Mouse (Mus musculus) lung, postnatal 0 days (tissue): Measurements from ENCODE around the gene Phf2. TPM values are rescaled to one million over a fixed set of nuclear protein-coding genes. Genes with fewer than 3 reads are reported as not detected.

Experiments used
- ATAC-seq: fragments of 200-750 bp; cut with Nextera tagmentation; 2 replicates; pipeline ENCODE4 v1.8.0; 2017; ENCODE audit warnings: moderate library complexity
- DNase-seq: peaks from one replicate; pipeline ENCODE4 v3.0.0-alpha.2; 2016; ENCODE audit warnings: low spot score
- H3K27ac ChIP-seq: fragments of 300-500 bp; sonication (generic); 2 replicates; pipeline ENCODE4 v1.5.1; 2014; ENCODE audit warnings: antibody characterized with exemption, mild to moderate bottlenecking, low read length, mixed read lengths
- H3K27me3 ChIP-seq: fragments of 300-500 bp; sonication (generic); replicated peaks from 2 replicates; pipeline ENCODE4 v1.6.1; 2014; ENCODE audit warnings: low read length, mixed read lengths; ENCODE audit not compliant: insufficient read depth
- H3K36me3 ChIP-seq: fragments of 300-500 bp; sonication (generic); 2 replicates; pipeline ENCODE4 v1.6.1; 2014; ENCODE audit warnings: low read length, mixed read lengths; ENCODE audit not compliant: insufficient read depth
- H3K4me1 ChIP-seq: fragments of 300-500 bp; sonication (generic); 2 replicates; pipeline ENCODE4 v1.6.1; 2014; ENCODE audit warnings: antibody characterized with exemption, low read depth, low read length, mixed read lengths; ENCODE audit not compliant: insufficient read depth
- H3K4me2 ChIP-seq: fragments of 300-500 bp; sonication (generic); replicated peaks from 2 replicates; pipeline ENCODE4 v1.6.1; 2014; ENCODE audit warnings: low read depth, mild to moderate bottlenecking, low read length, moderate library complexity, mixed read lengths
- H3K4me3 ChIP-seq: fragments of 300-500 bp; sonication (generic); 2 replicates; pipeline ENCODE4 v1.5.1; 2014; ENCODE audit warnings: low read depth, low read length
- H3K9ac ChIP-seq: fragments of 300-500 bp; sonication (generic); replicated peaks from 2 replicates; pipeline ENCODE4 v1.6.1; 2014; ENCODE audit warnings: low read depth, mild to moderate bottlenecking
- H3K9me3 ChIP-seq: fragments of 300-500 bp; sonication (generic); 2 replicates; pipeline ENCODE4 v1.6.1; 2016; ENCODE audit warnings: low read length, mixed read lengths
- CTCF ChIP-seq: IDR thresholded peaks from 2 replicates; pipeline ENCODE4 v1.5.1; 2016; ENCODE audit warnings: antibody characterized with exemption, mild to moderate bottlenecking
- EP300 ChIP-seq: IDR thresholded peaks from 2 replicates; pipeline ENCODE4 v1.6.1; 2016; ENCODE audit warnings: antibody characterized with exemption, mild to moderate bottlenecking, control low read depth
- WGBS: fragments of 180-500 bp; shearing (Covaris S2); extraction: QIAGEN DNeasy Blood & Tissue Kit; methylation state at CpG from one replicate; pipeline ENCODE4 v1.1.7; 2014; 5-methylcytosine and 5-hydroxymethylcytosine counted together
- polyA plus RNA-seq: library from polyadenylated mRNA; unstranded; fragments of >200 nt; fragmentation: Nextera tagmentation; extraction: Ambion mirVana; gene quantifications from 2 replicates; pipeline ENCODE4 v1.2.1, GENCODE M21; 2015

Gene Phf2
- polyA plus RNA-seq, 1 experiment from 2014 or later = 5.5 TPM

- H3K27ac ChIP-seq = peak overlapping the region; percentile 97; the same call in 1 of the 2 replicates
- peaks cover 23% of the 10 kb centered on the region; the same call in 1 of the 2 replicates for H3K4me1 ChIP-seq
These were observed 1.1 kb upstream of the Phf2 start for GRCm38 (mm10) chr13:48871887-48872606.

GRCm38 (mm10) chr13:48869950-48870770, 759 bp downstream of the Phf2 start:
- peak overlapping the region; percentile 99 for H3K9ac ChIP-seq
- H3K9me3 ChIP-seq = no peaks in the 10 kb centered on the region
- DNase-seq (peak; percentile 64), ATAC-seq (peak; percentile 46)
- H3K36me3 ChIP-seq = no peaks in the 10 kb centered on the region
- H3K27ac ChIP-seq = peak overlapping the region; percentile 97
- peak overlapping the region; percentile 88 for H3K4me3 ChIP-seq
- under 1% methylated on average over 62 of the region's 102 CpGs for WGBS
- H3K4me1 ChIP-seq = peaks cover 23% of the 10 kb centered on the region; the same call in 1 of the 2 replicates
- no peaks in the 10 kb centered on the region for H3K27me3 ChIP-seq
- peak overlapping the region; percentile 88 for H3K4me2 ChIP-seq
- TF ChIP-seq EP300 = no peak
- no peak for TF ChIP-seq CTCF

More at GRCm38 (mm10) chr13:48871887-48872606, 1.1 kb upstream of the Phf2 start:
- DNase-seq = no peak
- TF ChIP-seq EP300 = no peak
- no peak for TF ChIP-seq CTCF
- ATAC-seq = no peak
- H3K9me3 ChIP-seq = no peaks in the 10 kb centered on the region
- H3K9ac ChIP-seq = peak overlapping the region; percentile 99
- 59% methylated on average over 6 of the region's 7 CpGs for WGBS
- H3K4me3 ChIP-seq = peak overlapping the region; percentile 88
- no peaks in the 10 kb centered on the region for H3K36me3 ChIP-seq
- H3K4me2 ChIP-seq = peak overlapping the region; percentile 88
- H3K27me3 ChIP-seq = no peaks in the 10 kb centered on the region

- peaks cover 23% of the 10 kb centered on the region; the same call in 1 of the 2 replicates for H3K4me1 ChIP-seq
- ATAC-seq (peak; percentile 63), DNase-seq (peak; percentile 81)
- peak overlapping the region; percentile 97 for H3K27ac ChIP-seq
- peak overlapping the region; percentile 99 for H3K9ac ChIP-seq
- H3K36me3 ChIP-seq = no peaks in the 10 kb centered on the region
- H3K4me2 ChIP-seq = peak overlapping the region; percentile 88
- no peaks in the 10 kb centered on the region for H3K27me3 ChIP-seq
- WGBS = 7% methylated on average over 5 of the region's 5 CpGs
- H3K9me3 ChIP-seq = no peaks in the 10 kb centered on the region
- no peak for TF ChIP-seq EP300
- TF ChIP-seq CTCF = 0 out of 2 replicates have a peak, but pooled peaks have one; percentile 5
- peak overlapping the region; percentile 88 for H3K4me3 ChIP-seq
These were observed 1.3 kb downstream of the Phf2 start for GRCm38 (mm10) chr13:48869600-48869949.

- peak overlapping the region; percentile 99; the same call in 1 of the 2 replicates for H3K9ac ChIP-seq
- H3K9me3 ChIP-seq = no peaks in the 10 kb centered on the region
- H3K4me3 ChIP-seq = peak overlapping the region; percentile 88; the same call in 1 of the 2 replicates
- 14% methylated on average over 5 of the region's 5 CpGs for WGBS
- ATAC-seq (no peak), DNase-seq (no peak)
- H3K4me2 ChIP-seq = peak overlapping the region; percentile 88
- no peak for TF ChIP-seq CTCF
- TF ChIP-seq EP300 = no peak
- no peaks in the 10 kb centered on the region for H3K36me3 ChIP-seq
- peaks cover 23% of the 10 kb centered on the region; the same call in 1 of the 2 replicates for H3K4me1 ChIP-seq
- H3K27me3 ChIP-seq = no peaks in the 10 kb centered on the region
- peak overlapping the region; percentile 97 for H3K27ac ChIP-seq
These were observed 1.8 kb downstream of the Phf2 start for GRCm38 (mm10) chr13:48869088-48869487.

GRCm38 (mm10) chr13:48864673-48865356, 6.1 kb downstream of the Phf2 start:
- H3K36me3 ChIP-seq = no peaks in the 10 kb centered on the region
- ATAC-seq = no peak
- no peak overlapping the region for H3K9ac ChIP-seq
- no peak overlapping the region for H3K4me3 ChIP-seq
- WGBS = 59% methylated on average over 12 of the region's 12 CpGs
- H3K27ac ChIP-seq = no peak overlapping the region
- H3K4me1 ChIP-seq = peaks cover 16% of the 10 kb centered on the region; the same call in 1 of the 2 replicates
- no peak overlapping the region for H3K4me2 ChIP-seq
- TF ChIP-seq EP300 (no peak), CTCF (no peak)
- H3K27me3 ChIP-seq = no peaks in the 10 kb centered on the region
- no peaks in the 10 kb centered on the region for H3K9me3 ChIP-seq
- DNase-seq = no peak

GRCm38 (mm10) chr13:48863556-48863955, 7.4 kb downstream of the Phf2 start:
- Histone ChIP-seq H3K4me3 (no peak overlapping the region), H3K9me3 (no peaks in the 10 kb centered on the region), H3K36me3 (no peaks in the 10 kb centered on the region), H3K4me1 (peaks cover 9% of the 10 kb centered on the region; the same call in 1 of the 2 replicates), H3K9ac (no peak overlapping the region), H3K4me2 (no peak overlapping the region), H3K27ac (peak overlapping the region; percentile 43; the same call in 1 of the 2 replicates), H3K27me3 (no peaks in the 10 kb centered on the region)
- WGBS = 66% methylated on average over 9 of the region's 9 CpGs
- DNase-seq (no peak), ATAC-seq (no peak)
- TF ChIP-seq EP300 = no peak
- no peak for TF ChIP-seq CTCF
